Mouse (Mus musculus): ENCODE results near the gene Tenm3.

DNA sequence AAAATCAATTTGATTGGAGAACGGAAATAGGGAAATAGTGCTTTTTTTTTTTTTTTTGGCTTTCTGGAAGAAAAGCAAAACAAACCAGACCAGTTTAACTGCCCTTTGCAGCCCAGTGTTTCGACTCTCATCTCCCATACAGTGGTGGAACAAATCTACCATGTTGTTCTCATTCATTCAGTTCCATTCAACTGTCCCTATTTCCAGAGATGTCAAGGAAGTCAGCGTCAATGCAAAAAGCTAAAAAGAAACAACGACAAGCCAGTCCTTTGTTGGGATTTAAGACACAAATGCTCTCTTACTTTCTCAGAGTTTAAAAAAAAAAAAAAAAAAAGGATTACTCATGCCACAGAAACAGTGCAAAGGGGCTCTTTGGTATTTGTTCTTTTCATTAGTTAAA is 502.1 kb downstream of the Tenm3 start:
- TF ChIP-seq CTCF (IDR thresholded peaks at IDR 0.05; ENCODE audit: low read depth, low read length), result no peak
- TF ChIP-seq POLR2AphosphoS5 (IDR thresholded peaks at IDR 0.05; ENCODE audit: insufficient replicate concordance, low read depth, low read length), result no peak

Measured in G1E (cell line).